Mouse (Mus musculus): Measurements from ENCODE around the gene Ston1. TPM values are rescaled to one million over a fixed set of nuclear protein-coding genes. Genes with fewer than 3 reads are reported as not detected.

Ston1 gene
- total RNA-seq, 1 experiment from 2014 or later, result not detected

GRCm38 (mm10) chr17:88666076-88666475, 68.6 kb downstream of the Ston1 start:
- ATAC-seq (replicated peaks; ENCODE audit: low read depth, poor library complexity, severe bottlenecking), result no peak

DNA sequence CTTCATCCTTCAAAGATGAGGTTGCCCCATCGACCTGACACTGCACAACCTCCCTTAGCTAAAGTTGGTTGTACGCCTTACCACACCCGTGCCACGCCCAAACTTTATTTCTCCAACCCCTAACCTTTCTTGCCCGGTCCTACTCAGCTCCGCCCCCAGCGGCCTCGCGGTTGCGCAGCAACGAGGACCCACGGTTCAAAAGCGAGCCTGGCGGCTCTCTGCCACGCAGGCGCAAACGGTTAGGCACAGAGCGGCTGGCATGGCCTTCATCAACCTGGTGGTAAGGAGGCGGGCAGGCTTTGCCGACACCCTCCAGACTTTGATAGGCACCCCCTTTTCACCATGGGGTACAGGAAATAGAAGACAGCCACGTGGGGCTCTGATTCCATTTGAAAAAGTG, 71.0 kb downstream of the Ston1 start, which contains the start of gene Gtf2a1l:
TSS of gene Gtf2a1l (plus strand) at position 209 of the 400 bp plus-strand sequence.
- peak; percentile 98 for ATAC-seq (replicated peaks; ENCODE audit: low read depth, poor library complexity, severe bottlenecking)

- ATAC-seq (replicated peaks; ENCODE audit: low read depth, poor library complexity, severe bottlenecking), result no peak
These were observed 72.4 kb downstream of the Ston1 start for GRCm38 (mm10) chr17:88669921-88670320.

GRCm38 (mm10) chr17:88670800-88671199, 73.3 kb downstream of the Ston1 start:
- ATAC-seq (replicated peaks; ENCODE audit: low read depth, poor library complexity, severe bottlenecking), result no peak

DNA sequence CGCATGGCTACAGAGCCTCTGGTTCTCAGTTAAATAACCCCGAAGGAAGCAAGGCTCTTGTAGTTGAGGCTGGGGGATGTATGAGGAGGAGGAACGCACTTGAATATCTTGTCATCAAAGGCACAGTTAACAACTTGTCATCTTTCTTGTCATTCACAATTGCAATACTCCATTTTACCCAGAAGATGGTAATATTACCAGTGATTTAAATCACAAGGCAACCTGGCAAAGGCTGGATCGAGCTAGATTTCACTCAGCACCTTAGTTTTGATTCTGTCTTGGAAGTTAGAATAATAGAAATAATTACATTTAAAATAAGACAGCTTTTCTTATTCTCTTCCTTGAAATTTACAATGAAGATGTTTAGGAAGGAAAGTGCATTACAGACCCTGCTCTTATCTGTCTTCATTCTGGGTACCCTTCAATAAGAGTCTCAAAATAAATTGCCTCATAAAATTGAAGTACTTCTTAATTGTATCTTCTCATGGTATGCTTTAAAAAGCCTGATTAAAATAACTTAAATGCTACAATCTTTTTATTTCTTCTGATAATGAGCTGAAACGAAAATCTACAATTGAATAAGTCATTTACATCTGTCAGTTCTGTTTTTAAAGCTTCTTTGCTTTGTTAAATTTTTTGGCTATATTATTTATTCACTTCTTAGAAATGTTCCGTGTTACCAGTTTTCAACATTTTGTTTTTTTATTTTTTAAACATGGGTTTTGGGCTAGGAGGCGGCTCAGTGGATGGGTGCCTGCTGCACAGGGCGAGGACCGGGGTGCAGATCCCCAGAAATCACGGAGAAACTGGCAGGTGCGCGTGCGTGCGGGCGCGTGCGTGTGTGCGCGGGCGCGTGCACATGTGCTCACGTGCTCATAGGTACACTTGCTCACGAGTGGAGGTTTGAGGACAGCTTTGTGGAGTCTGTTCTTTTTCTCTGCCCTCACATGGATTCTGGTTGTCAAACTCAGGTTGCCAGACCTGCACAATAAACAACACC, 78.1 kb downstream of the Ston1 start:
- ATAC-seq (replicated peaks; ENCODE audit: low read depth, poor library complexity, severe bottlenecking), result no peak

DNA sequence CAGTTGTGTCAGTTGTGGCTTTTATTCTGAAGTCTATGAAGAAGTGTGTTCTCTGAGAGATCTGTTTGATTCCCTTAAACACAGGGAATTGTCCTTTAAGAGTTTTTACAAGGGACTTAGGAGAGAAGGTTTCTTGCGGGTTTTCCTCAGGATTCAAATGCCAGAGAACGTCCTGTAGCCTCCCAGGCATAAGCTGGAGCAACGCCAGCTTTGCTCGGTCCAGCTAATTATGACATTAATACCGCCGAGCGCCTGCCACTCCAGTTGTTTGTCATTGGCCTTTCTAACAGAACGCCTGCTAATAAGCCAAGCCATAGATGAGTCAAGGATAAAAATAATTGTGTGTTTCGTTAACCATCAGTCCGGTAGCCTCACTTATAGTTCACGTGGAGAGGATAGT, 90.7 kb downstream of the Ston1 start:
- ATAC-seq (replicated peaks; ENCODE audit: low read depth, poor library complexity, severe bottlenecking), result no peak

DNA sequence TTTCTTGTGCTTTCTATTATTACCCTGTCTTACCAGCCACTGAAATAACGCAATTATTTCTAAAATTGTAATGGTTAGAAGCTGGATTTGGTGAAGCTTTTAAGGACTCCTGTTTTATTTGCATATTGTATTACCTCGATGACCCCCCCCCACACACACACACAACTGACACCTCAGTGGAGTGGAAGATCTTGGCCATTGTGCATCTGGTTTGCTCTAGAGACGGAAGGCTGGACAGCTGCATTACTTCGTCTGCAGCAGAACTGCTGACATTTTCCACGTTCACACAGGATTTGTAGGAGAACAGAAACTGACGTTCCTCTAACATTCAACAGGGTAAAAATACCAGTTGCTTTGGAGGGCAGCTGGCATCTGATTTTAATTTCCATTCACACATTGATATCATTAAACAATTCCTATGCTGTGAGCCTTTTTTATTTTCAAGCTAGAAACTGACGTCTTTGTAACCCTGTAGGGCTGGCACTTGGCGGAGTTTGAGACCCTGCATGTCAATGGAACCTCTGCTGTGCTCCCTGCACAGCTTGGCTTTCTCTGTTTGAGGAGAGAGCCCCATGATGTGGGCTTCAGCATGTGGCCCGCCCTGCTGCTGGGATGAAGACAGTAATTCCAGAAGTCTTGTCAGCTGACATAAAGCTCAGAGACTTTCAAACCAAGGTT, 99.3 kb downstream of the Ston1 start:
- no peak for ATAC-seq (replicated peaks; ENCODE audit: low read depth, poor library complexity, severe bottlenecking)

DNA sequence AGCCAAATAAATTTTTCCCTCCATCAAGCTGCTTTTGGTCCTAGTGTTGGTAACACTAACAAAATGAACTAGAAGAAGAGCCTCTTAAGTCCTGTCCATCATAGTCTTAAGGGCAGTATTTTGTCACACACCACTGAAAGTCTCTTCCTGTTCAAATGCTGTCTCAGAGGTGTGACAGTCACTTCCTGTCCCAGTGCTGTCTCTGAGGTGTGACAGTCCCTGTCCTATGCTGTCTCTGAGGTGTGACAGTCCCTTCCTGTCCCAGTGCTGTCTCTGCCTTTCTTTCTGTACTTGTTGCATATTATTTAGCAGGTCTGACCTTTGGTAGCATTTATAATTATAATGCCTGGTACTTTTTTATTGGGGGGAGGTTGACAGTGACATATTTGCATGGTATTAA, 103.4 kb downstream of the Ston1 start:
- ATAC-seq (replicated peaks; ENCODE audit: low read depth, poor library complexity, severe bottlenecking), result no peak

DNA sequence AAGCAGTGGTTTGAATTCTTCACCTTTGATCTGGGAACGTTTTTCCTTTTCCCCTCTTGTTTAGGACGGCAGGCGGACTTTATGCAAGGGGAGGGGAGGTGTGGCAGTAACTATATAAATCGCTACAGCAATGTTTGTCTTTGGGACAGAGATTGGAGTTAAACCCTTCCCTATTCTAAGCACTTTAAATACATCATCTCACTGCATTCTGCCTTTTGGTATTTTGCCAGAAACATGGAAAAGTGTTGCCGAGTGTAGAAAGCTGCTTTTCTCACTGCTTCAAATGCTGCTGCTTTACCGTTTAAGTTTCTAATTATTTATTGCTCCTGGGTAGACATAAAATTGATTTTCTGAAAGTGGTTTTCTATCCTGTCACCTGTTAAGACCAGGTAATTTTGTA, 104.9 kb downstream of the Ston1 start:
- ATAC-seq (replicated peaks; ENCODE audit: low read depth, poor library complexity, severe bottlenecking), result no peak

GRCm38 (mm10) chr17:88703112-88703511, 105.6 kb downstream of the Ston1 start:
- ATAC-seq (replicated peaks; ENCODE audit: low read depth, poor library complexity, severe bottlenecking), result no peak

- ATAC-seq (replicated peaks; ENCODE audit: low read depth, poor library complexity, severe bottlenecking), result no peak
These were observed 108.8 kb downstream of the Ston1 start for GRCm38 (mm10) chr17:88706231-88706649.

Other genes with a start within 250 kb of the Ston1 start
- gene Foxn2, start 157.0 kb upstream of the Ston1 start, total RNA-seq (2017), result 43.5 and 46.0 TPM in 2 replicates
- 40.4 and 41.8 TPM in 2 replicates for gene Ppp1r21, start 67.6 kb upstream of the Ston1 start, total RNA-seq (2017)
- gene Gtf2a1l, start 71.0 kb downstream of the Ston1 start, total RNA-seq (2017), result not detected in 2 replicates
- gene Lhcgr, start 194.3 kb downstream of the Ston1 start, total RNA-seq (2017), result 0.18 TPM in 1 of 2 replicates, not detected in the other

All from common myeloid progenitor, adult 5-6 weeks (primary cell).